Mouse (Mus musculus): ENCODE measurements around the gene Sco1.
"Not testable (repeated sequence)": the region's sequence is repeated elsewhere in the genome, so short reads cannot be mapped to it uniquely, and the experiment has no call there.

Sco1 gene

GRCm38 (mm10) chr11:67086467-67087164 is 34.1 kb downstream of the Sco1 start:
- peak in 1 of 2 experiments; percentile 30 for DNase-seq

GRCm38 (mm10) chr11:67087225-67087624 is 34.8 kb downstream of the Sco1 start:
- no peak for DNase-seq

DNA sequence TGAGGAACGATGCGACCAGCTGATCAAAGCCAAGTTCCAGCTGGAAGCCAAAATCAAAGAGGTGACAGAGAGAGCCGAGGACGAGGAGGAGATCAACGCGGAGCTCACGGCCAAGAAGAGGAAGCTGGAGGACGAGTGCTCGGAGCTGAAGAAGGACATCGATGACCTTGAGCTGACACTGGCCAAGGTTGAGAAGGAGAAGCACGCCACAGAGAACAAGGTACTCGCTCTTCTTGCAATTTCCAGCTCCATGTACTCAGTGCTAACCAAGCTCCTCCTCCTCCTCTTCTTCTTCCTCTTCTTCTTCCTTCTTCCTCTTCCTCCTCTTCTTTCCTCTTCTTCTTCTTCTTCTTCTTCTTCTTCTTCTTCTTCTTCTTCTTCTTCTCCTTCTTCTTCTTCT is 39.9 kb downstream of the Sco1 start:
- not testable (repeated sequence) for DNase-seq

DNA sequence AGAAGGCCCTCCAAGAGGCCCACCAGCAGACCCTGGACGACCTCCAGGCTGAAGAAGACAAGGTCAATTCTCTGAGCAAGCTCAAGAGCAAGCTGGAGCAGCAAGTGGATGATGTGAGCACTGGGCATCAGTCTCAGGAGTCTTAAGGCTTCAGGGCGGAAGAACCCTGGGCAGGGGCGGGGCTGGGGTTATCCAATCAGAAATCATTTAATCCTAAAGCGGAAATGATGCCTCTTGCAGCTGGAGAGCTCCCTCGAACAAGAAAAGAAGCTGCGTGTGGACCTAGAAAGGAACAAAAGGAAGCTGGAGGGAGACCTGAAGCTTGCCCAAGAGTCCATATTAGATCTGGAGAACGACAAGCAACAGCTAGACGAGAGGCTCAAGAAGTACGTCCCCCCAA is 40.7 kb downstream of the Sco1 start:
- DNase-seq: no peak

- no peak for DNase-seq
Measured at GRCm38 (mm10) chr11:67093652-67094051, 41.2 kb downstream of the Sco1 start.

DNA sequence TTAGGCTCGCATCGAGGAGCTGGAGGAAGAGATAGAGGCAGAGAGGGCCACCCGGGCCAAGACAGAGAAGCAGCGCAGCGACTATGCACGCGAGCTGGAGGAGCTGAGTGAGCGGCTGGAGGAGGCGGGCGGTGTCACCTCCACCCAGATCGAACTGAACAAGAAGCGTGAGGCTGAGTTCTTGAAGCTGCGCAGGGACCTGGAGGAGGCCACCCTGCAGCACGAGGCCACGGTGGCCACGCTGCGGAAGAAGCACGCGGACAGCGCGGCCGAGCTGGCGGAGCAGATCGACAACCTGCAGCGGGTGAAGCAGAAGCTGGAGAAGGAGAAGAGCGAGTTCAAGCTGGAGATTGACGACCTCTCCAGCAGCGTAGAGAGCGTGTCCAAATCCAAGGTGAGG is 42.0 kb downstream of the Sco1 start:
- DNase-seq: no peak

GRCm38 (mm10) chr11:67097709-67098108 is 45.2 kb downstream of the Sco1 start:
- no peak for DNase-seq

- no peak for DNase-seq
Measured at GRCm38 (mm10) chr11:67098427-67098826, 46.0 kb downstream of the Sco1 start.

DNA sequence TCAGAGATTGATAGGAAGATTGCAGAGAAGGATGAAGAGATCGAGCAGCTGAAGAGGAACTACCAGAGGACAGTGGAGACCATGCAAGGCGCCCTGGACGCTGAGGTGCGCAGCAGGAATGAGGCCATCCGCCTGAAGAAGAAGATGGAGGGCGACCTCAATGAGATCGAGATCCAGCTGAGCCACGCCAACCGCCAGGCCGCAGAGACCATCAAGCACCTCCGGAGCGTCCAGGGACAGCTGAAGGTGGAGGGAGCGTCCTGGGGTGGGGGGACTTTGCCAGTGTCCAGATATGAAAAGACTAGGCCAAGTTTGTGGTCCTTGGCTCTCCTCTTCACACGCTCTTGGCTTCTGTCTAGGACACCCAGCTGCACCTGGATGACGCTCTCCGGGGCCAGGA is 46.8 kb downstream of the Sco1 start:
- no peak for DNase-seq

DNA sequence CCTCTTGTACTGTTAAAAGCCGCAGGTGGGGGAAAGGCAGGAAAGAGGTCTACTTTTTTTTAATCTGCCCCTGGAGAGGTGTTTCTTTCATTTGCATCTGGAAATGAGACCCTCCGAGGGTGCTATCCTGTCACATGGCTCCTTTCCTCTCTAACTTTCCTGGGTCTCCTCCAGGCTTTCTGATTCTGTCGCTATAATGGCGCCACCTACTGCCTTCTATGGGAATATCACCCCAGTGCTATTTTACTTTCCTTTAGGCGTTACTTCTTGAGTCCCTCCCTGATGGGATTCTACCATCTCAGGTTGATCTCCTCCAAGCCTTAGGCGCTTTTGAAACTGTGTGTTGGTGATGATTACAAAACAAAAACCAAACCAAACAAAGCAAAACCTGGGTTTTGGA is 47.7 kb downstream of the Sco1 start:
- DNase-seq: peak; percentile 23 to 45

DNA sequence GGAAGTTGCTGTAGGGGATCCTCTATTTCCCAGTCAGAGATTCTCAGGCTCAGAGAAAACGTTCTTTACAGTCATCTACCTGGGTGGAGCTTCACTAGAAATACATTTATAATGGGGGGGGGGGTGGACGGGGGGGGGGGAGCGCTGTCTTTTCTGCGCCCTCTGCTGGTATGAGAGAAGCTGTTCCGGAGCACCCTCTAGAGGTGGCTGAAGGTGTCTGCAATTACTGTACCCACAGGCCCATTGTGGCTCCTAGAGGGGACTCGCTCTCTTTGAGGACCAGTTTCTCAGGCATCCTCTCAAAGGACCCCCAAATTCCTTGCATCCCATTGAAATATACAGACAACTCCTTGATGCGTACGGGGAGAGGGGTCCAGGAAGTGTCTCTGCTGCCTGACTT is 49.2 kb downstream of the Sco1 start:
- DNase-seq: peak; percentile 33 to 50

DNA sequence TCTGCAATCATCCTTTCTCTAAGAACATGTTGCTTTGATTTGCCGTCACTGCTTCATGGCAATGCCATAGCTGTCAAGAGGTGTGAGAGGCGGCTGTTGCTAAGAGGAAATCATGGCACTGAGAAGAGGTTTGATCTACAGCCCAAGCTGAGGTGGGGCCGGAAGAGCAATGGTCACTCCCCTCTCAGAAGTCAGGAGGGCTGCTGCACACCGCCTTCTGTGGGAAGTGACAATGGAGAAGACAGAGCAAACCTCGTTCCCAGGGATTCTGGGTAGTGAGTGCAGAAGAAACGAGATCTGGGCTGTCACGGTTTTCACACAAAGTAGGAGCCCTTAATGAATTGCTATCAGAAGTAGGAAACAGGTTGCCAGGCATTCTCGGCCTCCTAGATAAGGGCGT is 50.8 kb downstream of the Sco1 start:
- DNase-seq: no peak

GRCm38 (mm10) chr11:67104242-67104641 is 51.8 kb downstream of the Sco1 start:
- no peak for DNase-seq

DNA sequence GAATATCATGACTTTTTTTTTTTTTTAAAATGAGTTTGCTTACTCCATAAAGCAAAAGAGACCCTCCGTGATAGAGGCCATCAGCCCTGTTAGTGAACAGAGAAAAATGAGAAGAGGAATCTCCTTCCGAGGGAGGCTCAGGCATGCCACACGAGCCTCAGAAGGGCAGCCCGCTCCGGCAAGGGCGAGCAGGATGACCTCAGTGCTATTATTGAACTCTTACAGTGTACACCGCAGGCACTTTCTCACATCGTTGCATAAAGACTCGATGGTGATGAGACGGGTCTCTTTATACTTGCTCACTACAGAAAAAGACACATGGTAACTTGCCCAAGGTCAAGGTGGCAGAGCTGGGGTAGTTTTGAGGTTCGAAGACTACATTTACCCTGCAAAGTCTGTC is 52.2 kb downstream of the Sco1 start:
- DNase-seq: no peak

DNA sequence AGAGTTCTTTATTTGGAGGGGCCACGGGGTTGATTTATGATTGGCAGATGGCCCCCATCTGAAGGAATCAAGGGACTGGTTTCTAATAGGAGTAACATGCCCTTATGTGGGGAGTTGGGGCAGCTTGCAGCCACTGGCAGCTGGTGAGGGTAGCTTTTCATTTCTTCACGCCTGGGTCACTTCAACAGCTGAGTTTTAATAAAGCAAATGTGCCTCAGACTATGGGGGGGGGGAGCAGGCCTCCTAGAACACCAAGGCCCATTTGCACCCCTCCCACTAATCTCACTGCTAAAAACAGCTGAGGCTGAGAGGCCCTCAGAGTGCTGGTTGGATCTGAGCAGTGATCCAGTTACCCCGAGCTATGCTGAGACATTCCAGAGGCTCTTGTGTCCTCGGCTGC is 53.2 kb downstream of the Sco1 start:
- no peak for DNase-seq

DNA sequence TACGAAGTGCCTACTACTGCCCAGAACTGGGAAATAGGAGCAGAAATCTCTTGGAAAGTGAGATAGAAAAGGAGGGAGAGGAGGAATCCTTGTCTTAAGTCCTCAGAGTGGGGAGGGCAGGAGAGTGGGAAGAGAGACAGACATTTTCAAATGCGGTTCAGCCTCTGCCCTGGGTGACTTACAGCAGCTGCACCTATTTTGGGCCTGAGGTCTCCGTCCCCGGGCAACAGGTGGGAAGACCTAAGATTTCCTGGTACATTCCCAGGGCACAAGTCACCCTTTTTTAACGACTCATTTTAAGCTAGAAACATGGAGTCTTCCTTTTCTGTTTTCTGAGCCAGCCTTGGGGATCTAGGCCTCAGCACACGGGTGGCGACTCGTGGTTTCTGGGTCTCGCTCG is 54.5 kb downstream of the Sco1 start:
- no peak for DNase-seq

GRCm38 (mm10) chr11:67110168-67110948 is 57.9 kb downstream of the Sco1 start:
- peak; percentile 35 to 82 for DNase-seq

DNA sequence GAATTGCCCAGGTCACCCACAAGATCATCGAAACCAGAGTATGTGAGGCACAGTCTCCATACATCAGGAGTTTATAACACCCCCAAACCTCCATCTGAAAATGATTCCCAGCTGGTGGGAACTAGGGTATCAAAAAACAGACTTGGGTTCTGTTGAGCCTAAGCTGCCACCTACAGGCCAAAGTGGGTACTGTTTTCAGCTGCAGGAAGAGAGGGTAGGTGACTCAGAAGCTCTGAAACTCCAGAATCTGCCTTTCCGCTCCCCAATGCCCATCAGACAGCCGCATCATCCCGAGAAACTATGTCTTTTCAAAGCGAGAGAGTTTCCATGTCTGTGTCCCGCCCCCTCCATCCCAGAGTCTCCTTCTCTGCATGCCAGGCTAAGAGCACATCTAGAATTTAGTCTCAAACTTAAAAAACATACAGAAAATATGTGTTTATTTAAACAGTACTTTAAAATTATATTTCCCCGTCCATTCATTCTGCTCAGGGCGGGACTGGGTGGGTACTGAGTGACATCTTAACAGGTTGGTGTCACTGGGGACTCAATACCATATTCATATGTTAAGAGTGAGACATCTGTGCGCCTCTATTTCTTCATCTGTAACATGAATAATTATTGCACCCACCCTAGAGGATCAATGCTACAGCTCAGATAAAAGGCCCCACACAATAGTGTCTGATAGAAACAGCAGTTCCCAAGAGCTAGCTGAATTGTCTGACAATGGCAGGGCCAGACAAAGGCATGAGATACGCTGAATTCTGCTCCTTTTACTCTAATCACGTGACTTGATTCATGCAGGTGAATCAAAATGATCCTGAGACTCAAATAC is 59.8 kb downstream of the Sco1 start:
- peak; percentile 19 to 66 for DNase-seq

DNA sequence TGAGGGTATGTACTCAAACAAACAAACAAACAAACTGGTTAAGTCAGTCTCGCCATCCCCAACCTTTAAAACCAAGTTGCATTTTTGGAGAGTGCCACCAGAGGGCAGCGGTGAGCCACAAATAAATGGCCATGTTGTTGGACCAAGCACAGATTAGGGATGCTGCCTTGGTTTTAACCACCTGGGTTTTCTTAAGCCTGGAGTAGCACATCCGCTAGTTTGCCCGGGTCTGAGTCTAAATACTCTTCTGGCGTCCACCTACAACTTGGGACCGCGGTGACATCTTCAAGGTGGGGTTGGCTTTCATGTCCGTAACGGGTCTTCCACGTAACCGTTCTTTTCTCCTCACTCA is 60.4 kb downstream of the Sco1 start:
- peak; percentile 13 to 68 for DNase-seq

DNA sequence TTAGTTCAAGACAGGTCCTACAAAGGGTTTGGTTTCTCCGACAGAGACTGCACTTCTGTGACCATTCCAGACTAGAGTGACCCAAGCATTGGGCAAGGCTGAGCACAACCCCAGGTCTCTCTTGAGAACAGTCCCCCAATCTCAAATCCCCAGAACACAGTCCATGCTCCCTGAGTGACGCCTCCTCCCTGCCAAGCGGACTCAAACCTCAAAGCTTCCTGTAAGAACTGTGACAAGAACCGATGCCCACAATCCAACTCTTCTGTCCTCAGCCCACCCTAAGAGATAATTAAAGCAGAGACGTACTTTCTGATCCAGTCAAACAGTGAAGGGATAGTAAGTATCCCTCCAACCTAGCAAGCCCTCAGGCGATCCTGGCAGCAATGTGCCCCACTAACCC is 60.9 kb downstream of the Sco1 start:
- no peak for DNase-seq

GRCm38 (mm10) chr11:67114261-67114660 is 61.8 kb downstream of the Sco1 start:
- no peak for DNase-seq

DNA sequence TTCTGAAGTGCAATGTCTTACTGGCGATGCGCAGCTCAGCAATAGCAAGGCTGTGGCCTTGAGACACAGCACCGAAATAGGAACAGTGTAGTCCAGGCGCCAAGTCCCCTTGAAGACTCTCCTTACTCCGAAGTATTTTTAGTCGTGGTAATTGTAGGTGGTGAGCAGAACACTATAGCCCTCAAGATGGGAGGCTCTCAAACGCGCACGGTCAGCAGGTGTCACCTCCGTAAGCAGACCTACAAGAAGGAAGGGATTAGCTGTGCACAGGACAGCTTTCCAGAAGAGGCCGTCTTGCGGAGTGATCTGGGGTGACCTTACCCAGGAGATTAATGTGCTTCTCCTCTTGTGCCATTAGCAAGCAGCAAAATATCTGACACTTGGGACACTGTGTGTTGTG is 62.4 kb downstream of the Sco1 start:
- no peak for DNase-seq

Measured in kidney, adult 8-10 months (tissue).